Mouse (Mus musculus) thymus, postnatal 14 days (tissue): ENCODE results near the gene Mrgprh.
A peak's percentile ranks its signal among the peaks of the same experiment; 100 is the strongest.

Source experiments
- DNase-seq: peaks from one replicate; pipeline ENCODE4 v3.0.0; 2021

Gene Mrgprh

DNA sequence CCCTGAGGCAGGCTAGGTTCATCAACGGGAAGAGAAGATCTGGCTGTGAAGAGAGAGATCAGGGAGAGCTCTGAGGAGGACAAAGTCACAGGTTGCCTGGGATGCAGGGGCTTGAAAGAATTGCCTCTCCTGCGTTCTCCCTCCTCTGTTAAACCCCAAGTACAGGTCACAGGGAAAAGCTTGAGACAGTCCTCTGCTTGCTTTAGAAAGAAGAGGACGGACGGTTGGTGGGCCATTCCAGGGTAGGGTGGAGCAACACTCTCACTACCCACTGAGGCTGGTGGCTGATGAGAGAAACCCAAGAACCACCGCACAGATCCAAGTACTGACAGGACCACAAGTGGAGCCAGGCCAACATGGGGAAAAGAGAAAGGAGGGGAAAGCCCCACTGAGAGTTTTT, at the start of gene Mrgprh:
Mrgprh (plus strand) TSS at position 301 of the 400 bp plus-strand sequence.
- no peak for DNase-seq

- DNase-seq = no peak
These were observed 45.5 kb upstream of the Mrgprh start for GRCm38 (mm10) chr17:12830351-12830750.

DNA sequence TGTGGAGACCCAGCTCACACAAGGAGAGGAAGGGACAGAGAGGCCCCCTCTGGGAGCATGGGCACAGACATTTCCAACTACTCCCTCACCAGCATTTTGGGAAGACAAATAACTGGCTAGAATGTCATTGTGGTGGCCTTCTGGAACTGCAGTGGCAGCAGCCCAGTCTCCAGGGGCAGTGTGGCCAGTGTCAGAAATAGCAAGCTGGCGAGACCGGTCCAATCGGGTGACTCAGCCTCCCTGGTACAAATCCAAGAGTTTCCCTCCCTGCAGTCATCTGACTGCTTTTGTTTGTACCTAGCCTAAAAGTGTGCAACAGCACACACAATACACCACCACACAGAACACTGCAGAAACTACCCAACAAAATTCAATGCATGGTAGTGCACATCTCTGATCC, 43.6 kb upstream of the Mrgprh start:
- no peak for DNase-seq

DNA sequence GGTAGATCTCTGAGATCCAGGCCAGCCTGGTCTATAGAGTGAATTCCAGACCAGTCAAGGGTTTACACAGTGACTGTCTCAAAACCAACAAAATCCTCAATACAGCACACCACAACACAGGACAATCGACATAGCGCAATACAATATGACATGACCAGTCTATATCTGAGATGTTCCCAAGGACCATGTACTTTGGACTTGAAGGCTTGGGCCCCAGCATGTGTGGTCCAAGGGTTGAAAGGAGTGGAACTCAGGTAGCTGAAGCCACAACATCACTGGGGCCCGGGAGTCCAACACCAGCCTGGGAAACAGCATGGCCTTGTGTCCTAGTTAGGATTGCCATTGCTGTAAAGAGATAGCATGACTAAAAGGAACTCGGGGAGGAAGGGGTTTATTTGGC, 43.2 kb upstream of the Mrgprh start:
- no peak for DNase-seq

DNA sequence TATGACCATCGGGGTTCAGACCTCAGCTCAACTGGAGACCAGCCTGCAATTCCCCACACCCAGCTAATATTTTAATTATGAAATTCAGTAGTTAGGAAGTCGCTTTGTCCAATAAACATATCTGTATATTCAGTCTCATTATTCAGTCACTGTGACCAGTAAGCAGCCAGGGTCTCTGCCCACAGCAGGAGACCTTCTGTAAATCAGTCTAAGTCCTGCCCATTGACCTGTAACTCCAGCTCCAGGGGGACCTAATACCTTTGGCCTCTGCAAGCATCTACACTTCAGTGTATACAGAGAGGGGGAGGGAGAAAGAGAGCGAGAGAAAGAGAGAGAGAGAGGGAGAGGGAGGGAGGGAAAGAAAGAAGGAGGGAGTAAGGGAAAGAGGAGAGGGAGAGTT, 41.5 kb upstream of the Mrgprh start:
- DNase-seq = no peak

- DNase-seq = no peak
These were observed 41.0 kb upstream of the Mrgprh start for GRCm38 (mm10) chr17:12834826-12835225.

- DNase-seq = no peak
These were observed 40.1 kb upstream of the Mrgprh start for GRCm38 (mm10) chr17:12835738-12836137.

- no peak for DNase-seq
These were observed 36.2 kb upstream of the Mrgprh start for GRCm38 (mm10) chr17:12839475-12840267.

GRCm38 (mm10) chr17:12843826-12844225, 32.0 kb upstream of the Mrgprh start:
- no peak for DNase-seq

DNA sequence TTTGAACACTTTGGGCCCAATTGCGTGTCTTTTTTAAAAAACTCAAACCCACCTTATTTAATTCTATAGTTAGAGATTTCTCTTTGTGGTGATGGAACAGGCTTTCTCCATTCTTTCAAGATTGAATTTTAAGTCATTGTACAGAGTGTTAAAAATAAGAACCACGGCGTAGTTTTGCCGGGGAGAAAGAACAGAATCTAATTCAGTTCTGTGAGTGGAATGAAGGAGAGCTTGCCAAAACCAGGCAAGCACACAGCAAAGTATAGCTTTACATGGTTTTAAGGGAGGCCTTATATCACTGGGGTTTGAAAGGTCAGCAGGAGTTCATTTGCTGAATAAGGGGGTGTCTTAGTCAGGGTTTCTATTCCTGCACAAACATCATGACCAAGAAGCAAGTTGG, 31.3 kb upstream of the Mrgprh start:
- no peak for DNase-seq

- DNase-seq = no peak
These were observed 30.0 kb upstream of the Mrgprh start for GRCm38 (mm10) chr17:12845862-12846261.

DNA sequence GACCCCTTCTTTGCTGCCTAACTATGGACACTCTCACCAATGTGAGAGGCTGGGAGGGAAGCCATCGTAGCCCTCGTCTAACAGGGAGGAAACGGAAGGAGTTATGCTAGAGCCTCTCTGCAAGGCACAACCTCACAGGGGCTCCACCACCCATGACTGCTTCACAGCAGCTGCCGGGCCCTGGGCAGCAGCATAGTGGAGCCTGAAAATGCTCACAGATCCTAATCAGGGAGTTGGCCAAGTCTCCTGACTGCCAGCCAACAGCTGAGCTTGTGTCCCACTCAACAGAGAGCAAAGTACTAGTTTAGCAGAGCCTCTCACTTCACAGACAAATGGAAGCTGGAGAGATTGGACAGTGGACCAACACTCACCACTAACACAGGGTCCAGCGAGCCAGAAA, 29.4 kb upstream of the Mrgprh start:
- DNase-seq = no peak

DNA sequence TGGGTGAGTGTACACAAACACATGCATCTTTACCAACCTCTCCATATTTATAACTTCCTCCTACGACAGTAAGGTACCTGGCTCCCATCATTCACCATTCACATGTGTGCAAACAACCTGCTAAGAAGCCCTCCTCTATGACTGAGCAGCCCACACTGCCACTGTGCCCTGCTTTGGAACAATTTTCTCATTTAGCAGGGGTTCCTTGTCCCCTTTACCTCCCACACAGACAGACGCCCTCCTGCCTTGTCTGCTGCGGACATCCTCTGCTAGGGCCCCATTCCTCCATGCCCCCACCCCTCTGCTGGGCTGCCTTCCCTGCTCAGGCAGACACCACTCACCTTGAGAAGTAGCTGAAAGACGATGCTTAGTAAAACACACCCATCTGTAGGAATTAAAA, 28.1 kb upstream of the Mrgprh start:
- no peak for DNase-seq

DNA sequence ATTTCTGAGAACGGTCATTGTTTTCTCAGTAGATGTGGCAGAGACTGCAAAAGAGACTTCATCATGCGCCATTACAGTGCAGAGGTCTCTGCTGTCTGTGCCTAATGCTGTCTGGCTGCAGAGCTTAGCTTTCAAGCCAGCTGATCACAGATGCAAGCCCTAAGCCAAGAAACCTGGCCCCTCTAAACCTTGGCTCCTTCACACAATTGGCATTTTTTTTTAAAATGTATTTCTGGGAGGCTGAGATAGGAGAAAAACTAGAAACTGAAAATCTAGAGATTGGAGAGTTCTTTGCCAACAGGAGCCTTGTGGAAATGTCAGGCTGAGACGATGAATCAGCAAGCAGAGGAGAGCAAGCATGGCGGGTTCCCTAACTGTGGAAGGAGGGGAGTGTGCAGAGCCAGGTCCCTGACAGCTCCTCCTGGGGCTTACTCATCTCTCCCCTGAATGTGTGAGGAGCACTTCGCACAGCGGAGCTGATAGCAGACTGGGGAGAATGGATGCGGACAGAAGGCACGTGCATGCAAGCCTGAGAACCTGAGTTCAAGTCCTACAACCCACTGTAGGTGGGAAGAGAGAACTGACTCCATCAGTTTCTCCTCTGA, 26.0 kb upstream of the Mrgprh start:
- no peak for DNase-seq

GRCm38 (mm10) chr17:12851689-12852088, 24.1 kb upstream of the Mrgprh start:
- DNase-seq = no peak

DNA sequence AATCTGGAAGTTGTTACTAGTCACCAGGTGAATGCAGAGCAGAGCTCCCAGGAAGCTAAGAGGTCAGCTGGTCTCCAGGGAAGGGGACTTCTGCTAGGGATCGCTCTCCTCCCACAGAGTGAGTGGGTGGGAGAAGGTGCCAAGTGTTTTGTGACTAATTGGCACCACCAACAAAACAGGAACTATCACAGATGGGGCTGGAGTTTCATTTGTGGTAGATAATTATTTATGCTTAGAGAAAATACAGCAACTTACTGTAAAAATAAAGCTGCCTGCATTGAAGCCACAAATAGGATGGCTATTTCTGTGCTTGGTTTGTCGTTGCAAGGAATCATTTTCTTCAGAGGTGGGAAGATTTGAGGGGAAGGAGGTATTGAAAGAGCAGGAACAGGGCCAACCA, 22.0 kb upstream of the Mrgprh start:
- DNase-seq = no peak

GRCm38 (mm10) chr17:12854386-12854785, 21.4 kb upstream of the Mrgprh start:
- DNase-seq = no peak

DNA sequence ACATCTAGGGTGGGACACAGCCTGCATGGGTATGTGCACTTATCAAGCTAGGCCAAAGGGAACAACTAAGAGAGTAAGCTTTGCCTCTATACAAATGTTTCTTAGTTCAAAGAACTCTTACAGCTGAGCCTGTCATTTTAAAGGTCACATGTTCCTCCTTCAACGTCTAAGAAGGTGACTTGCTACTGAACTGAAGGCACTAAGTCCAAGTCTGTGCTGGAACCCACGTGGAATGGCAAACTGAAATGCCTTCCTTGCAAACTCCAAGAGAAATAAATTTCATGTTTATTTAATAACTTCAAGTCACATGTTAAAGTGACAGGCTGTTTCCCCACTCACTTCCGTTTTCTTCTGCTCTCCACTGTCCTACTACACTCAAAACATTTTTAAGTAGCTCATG, 18.4 kb upstream of the Mrgprh start:
- no peak for DNase-seq

DNA sequence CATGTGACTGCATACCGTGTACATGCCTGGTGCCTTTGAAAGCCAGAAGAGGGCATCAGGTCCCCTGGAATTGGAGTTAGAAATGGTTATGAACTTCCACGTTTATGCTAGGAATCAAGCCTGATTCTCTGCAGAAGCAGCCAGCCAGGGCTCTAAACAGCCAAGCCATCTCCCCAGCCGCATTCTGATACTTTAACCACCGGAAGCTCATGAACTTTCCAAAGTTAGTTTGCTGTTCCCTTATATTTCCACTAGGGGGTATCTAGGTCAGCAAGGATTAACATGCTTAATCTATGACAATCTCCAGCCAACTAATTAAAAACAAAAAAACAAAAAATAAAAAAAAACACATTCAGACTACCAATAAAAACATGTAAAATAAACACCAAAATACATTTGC, 17.8 kb upstream of the Mrgprh start:
- peak; percentile 54 for DNase-seq

GRCm38 (mm10) chr17:12859006-12859520, 16.8 kb upstream of the Mrgprh start:
- no peak for DNase-seq

DNA sequence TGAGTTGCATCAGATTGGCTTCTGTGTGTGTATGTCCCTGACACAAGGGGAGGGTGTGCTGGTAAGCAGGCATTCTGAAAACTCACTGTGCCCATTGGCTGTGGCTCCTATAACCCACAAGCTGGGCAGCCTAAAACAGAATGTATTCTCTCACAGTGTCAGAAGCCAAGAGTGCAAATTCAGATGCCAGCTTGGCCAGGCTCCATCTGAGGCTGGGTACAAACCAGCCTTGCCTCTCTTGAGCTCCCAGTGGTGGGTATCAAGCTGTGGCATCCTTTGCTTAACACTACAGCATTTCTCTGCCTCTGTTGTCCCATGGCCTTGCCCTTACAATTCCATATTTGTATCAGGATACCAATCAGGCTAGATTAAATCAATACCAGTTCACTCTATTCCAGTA, 11.7 kb upstream of the Mrgprh start:
- DNase-seq = no peak

GRCm38 (mm10) chr17:12865407-12865806, 10.4 kb upstream of the Mrgprh start:
- no peak for DNase-seq

DNA sequence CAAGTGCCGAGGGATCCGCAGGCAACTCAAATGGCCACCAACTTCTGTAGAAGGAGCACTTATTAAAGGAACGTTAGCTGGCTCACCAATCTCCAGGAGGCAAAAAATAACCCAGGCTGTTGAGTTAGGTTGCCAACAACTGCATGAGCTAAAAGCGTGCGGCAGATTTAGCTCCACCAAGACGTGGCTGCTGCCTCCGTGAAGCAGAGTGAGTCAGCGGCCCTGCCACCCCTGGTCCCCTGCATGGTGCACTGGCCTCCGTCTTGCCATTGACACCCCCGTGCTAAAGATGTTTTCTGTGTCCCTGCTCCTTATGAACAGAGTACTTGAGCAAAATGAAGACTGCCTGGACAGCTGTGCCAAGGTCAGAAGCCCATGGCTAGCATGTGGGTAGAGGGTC, 9.0 kb upstream of the Mrgprh start:
- DNase-seq = no peak

GRCm38 (mm10) chr17:12868043-12868442, 7.8 kb upstream of the Mrgprh start, which contains the start of gene Mas1:
Mas1 (minus strand) TSS chr17:12868143.
- DNase-seq = no peak

GRCm38 (mm10) chr17:12868640-12869039, 7.2 kb upstream of the Mrgprh start:
- DNase-seq = no peak
